Mouse (Mus musculus): Measurements from ENCODE around the gene Atg4a.

The Atg4a gene

DNA sequence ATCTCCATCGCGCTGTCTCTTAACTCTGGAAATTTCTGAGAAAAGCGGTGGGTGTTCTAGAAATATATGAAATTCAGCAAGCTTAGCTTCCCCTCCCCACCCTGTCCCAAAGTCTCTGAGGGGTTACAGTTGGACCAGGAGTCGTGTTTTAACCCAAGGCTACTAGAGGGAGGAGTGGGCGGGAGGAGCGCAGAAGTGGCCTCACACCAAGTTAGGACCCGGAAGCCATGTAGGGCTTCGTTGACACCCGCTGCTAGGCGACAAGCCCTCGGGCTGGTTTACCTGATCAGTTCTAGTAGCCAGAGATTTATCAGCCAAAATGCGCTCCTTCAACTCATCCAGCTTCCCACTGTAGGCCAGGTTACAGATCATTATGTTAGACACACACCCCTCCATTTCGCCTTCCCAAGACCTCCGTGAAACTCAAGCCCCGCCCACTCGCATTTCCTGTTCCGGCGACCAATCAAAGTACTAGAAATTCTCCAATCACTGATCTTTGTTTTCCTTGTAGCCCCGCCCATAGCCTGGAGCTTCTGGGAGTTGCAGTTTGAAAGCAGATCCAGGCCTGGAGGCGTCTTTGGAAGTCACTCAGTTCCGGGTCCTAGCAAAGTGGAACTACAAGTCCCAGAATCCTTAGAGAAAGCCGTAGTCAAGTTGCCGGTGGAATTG lies at the start of gene Atg4a, which contains the start of gene Psmd10:
Gene Atg4a, plus strand, starts transcription at position 636 of the 669 bp plus-strand sequence.
Gene Psmd10, minus strand, starts transcription at position 457 of the 669 bp plus-strand sequence.
- DNase-seq (ENCODE audit: low read depth): peak; percentile 96

DNA sequence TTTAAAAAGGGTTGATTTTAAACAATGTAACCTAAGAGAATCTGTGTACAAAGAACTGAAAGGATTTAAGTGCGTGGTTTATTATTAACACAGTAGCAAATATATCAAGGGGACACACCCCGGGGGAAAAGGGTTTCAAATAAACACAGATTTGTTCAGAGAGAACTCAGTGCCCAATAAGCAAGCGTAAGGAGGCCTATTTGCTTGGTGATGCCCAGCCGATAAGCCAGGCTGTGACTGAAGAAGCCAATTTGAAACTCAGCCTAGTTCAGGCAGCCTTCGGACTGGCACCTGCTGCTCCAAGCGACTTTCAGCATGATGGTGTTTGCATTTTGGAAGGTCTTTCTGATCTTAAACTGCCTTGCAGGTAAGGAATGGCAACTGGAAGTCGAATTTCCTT lies 49.3 kb upstream of the Atg4a start, which contains the start of gene Vsig1:
Gene Vsig1, plus strand, starts transcription at position 249 of the 400 bp plus-strand sequence.
- DNase-seq (ENCODE audit: low read depth): no peak

DNA sequence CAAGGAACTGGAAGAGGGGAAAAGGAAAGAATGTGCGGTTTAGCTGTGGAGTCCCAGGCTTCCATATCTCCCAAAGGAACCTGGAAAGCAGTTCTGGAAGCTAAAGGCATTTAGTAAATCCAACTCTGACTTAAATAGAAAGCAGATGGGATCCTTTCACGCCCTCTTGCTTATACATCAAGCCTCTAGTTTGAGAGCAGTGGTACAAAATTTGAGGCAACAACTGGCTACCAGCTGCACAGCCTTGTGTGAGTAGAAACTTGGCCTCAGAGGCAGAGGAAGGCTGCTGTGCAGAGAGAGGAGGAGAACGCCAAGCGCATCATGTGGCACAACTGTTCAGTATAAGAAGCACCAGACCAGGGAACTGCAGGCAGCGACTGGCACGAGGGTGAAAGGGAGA lies 35.4 kb upstream of the Atg4a start:
- DNase-seq (ENCODE audit: low read depth): no peak

DNA sequence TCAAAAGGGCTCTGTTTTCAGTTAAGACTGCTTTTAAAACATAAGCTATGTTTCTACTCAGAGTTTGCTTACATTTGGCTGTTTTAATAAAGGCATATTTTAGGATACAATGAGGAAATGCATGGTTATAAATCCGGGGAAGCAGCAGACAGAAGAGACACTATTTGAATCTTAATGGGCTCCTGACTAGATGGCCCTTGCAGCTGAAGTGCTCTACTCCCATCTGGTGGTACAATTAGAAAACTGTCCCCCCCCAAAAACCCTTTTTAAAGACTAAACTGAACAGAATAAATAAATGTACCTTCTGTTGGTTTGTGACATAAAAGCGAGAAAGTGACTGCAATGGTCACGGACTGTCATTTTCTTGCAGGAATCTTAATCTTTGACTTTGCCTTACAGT lies 24.6 kb upstream of the Atg4a start:
- no peak for DNase-seq (ENCODE audit: low read depth)

DNA sequence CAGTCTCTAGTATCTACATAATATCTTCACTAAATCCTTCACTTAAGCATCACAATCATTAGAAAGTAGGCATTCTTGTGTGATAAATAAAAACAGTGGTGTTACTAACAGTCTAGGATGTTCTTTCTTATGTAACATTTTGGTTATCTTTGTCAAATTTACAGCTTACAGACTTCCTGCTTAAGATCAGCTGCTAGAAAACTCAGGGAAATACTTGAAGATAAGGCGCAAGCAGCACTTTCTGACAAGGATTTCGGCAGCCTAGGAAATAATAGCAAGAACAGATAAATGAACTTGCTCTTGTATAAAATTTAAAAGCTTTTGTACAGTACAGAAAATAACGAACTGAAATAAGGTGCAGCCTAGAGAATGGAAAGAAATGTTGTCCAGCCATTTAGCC lies 23.4 kb upstream of the Atg4a start:
- DNase-seq (ENCODE audit: low read depth): no peak

DNA sequence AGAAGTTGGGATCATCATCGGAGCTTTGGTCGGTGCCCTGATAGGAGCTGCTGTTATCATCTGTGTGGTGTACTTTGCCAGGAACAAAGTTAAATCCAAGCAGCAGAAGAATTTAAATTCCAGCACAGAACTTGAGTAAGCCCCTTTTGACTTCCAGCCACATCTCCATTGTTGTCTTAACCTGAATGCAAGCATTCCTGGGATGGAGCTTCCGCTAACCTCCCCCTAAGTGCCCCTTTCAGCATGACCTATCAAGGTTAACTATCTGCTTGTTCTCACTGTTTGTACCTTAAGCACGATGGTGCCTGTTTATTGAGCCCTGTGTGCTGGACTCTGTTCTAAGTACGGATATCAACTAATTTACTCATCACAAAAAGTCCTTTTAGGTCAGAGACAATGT lies 20.4 kb upstream of the Atg4a start:
- no peak for DNase-seq (ENCODE audit: low read depth)

DNA sequence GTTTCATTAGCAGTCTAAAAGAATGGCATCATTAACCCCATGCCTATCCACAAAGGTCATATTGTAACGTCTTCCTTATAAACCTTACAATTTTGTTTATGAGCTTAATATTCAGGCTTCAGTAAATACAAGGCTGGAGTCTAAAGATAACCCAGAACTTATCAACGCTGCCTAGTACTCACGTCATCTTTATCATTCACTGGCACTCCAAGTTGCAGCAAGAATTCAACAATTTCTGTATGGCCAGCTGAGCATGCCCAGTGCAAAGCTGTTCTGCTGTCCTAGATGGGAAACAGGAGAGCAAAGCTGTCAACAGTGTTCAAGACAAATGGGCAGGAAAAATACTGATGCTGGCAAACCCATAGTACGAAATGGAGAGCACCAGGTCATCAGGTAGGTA lies 3.1 kb upstream of the Atg4a start:
- no peak for DNase-seq (ENCODE audit: low read depth)

DNA sequence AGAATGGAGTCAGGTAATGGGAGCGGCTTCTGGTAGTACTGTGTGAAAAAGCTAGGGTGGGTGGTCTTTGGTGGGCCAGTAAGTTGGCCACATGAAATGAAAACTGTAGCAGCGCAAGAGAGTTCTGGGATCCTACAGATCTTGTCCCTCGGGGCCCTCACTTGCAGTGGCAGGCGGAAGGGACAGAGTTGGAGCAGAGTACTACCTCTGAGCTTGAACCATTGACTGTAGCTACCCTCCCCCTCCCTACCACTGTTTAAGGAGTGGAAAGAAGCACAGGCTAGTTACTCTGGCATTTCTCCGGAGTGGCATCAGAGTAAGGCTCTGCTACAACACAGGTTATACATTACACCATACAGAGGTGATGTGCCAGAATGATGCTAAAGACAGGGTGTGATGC lies 252 bp downstream of the Atg4a start:
- no peak for DNase-seq (ENCODE audit: low read depth)

DNA sequence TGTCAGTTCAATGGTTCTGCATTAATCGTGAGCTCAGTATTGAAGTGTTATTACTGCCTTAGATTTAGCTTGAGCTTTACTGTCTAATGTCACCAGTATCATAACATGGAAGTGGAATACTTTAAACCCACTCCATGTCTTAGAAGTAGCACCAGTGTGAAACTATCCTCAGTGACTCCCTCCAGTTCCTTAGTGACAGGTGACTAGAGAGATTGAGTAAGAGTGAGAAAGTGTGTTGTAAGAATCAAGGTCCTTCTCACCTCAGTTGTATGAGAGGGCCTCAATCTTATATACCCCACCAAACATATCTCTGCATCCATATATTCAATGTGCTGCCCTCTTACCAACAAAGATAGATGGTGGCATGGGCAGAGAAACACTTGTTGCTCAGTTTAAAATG lies 22.2 kb downstream of the Atg4a start:
- DNase-seq (ENCODE audit: low read depth): no peak

DNA sequence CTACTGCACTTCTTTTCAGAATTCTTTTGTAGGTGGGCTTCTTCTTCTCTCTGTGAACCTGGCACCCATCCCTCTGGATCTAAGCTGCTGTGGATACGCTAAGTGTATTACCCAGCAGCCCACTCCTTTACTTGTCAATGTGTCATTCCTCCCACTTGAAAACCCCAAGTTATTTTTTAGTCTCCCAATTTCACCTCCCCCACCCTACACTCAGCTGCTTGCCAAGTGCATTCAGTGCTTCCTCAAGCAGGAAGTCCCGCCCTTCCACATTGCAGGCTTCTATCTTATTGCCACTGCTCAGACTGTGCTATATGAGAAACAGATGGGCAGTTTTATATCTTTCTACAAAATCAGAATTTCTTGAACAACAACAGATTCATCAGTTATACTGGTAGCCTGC lies 22.8 kb downstream of the Atg4a start:
- DNase-seq (ENCODE audit: low read depth): no peak

DNA sequence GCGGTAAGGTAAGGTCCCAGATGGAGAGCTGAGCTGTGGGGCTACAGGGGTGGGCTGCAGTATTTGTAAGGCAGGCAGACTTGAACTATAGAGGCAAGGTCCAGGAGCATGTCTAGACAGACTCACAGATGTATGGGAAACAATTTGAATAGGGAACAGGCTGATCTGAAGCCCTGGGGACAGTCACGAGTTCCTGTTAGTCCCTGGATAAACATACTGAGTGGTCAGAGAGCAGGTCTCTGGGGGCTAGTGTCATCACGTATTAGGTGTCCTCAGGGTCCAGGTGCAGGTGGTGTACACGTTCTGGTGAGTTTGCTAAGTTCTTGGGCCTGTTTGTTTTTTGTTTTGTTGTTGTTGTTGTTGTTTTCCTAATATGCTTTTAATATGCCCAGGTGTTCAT lies 23.5 kb downstream of the Atg4a start:
- DNase-seq (ENCODE audit: low read depth): no peak

DNA sequence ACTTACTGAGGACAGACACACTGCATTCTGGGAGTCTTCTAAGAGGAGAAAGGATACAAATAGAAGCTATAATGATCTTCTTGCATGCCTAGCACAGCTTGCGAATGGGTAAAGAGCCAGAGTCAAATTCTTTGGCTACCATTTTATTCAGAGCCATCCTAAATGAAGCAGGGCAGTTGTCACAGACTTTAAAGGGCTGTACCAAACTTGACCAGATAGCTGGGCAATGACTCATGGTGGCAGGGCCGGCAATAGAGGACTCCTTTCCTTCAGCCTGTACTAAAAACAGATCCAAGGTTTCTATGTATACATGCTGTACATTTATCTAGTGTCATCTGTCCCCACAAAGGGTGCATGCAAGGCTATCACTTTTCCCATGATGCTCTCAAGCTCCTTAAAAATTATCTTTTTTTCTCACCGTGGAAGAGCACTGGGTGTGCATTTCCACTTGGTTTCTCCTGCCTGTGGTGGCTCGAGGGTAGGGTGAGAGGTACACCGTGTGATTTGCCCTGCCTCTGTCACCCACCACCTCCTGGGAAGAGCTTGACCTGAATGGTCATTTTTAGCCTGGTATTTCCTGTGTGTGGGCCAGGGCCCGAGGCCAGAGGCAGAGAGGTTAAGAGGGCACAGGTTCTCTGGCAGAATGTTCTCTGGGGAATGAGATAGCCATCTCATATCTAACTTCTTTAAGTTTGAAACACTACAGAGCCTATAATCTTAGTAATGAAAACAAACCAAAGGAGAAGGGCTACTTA lies 26.7 kb downstream of the Atg4a start:
- no peak for DNase-seq (ENCODE audit: low read depth)

DNA sequence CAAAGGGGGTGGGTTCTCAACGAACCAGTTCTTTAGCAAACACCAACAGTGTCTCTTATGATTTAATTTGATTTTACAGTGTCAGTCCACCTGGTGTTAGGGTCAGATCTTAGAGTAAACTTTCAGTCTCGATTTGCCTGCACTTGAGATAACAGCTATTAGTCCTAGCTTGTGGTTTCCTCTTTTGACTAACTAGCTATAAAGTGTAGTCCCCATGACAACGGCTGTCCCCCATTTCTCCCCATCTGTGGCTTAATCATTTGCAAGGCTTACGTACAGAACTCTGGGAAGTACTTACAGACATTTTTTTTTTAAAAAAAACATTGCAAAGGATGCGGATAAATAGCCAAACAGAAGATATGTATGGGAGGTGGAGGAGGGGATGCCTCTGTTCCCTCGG lies 28.1 kb downstream of the Atg4a start:
- DNase-seq (ENCODE audit: low read depth): peak; percentile 11

DNA sequence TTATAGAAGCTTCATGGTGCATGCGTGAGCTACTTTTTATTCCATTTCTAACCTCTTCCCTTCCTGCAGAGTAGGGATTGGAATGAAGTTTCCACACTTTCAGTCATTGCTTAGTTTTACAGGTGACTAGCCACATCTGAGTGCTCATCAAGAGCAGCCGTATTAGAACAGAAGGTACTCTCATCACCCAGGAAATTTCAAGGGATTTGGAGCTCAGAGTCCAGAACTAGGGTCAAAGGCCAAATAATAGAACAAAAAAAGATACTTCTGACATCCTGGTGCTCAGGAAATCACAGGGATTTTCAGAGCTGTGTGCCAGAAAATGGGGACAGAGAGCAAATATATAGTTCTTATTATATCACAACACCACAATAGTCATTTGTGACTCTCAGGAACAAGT lies 28.5 kb downstream of the Atg4a start:
- DNase-seq (ENCODE audit: low read depth): no peak

DNA sequence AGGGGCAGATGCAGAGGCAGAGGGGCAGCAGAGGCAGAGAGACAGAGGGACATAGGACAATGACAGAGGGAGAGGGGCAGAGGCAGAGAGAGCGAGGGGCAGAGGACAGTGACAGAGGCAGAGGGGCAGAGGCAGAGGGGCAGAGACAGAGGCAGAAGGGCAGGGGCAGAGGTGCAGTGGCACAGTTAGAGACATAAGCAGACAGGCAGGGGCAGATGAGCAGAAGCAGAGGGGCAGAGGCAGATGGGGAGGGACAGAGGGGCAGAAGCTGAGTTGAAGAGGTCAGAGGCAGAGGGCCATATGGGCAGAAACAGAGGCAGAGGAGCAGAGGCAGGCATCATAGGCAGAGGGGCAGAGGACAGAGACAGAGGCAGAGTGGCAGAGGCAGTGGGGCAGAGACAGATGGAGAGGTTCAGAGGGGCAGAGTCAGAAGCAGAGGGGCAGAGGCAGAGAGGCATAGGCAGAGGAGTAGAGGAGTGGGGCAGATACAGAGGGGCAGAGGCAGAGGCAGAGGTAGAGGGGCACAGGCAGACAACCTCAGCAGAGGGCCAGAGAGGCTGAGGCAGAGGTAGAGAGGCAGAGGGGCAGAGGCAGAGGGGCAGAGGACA lies 40.3 kb downstream of the Atg4a start:
- no peak for DNase-seq (ENCODE audit: low read depth)

DNA sequence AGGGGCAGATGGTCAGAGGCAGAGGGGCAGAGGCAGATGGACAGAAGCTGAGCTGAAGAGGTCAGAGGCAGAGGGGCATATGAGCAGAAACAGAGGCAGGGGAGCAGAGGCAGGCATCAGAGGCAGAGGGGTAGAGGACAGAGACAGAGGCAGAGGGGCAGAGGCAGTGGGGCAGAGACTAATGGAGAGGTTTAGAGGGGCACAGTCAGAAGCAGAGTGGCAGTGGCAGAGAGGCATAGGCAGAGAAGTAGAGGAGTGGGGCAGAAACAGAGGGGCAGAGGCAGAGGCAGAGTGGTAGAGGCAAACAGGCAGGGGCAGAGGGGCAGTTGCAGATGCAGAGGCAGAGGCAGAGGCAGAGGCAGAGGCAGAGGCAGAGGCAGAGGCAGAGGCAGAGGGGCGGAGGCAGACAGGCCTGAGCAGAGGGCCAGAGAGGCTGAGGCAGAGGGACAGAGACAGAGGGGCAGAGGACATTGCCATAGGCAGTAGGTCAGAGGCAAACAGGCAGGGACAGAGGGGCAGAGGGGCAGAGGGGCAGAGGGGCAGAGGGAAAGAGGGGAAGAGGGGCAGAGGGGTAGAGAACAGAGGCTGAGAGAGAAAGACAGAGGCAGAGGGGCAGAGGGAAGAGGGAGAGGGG lies 41.3 kb downstream of the Atg4a start:
- no peak for DNase-seq (ENCODE audit: low read depth)

DNA sequence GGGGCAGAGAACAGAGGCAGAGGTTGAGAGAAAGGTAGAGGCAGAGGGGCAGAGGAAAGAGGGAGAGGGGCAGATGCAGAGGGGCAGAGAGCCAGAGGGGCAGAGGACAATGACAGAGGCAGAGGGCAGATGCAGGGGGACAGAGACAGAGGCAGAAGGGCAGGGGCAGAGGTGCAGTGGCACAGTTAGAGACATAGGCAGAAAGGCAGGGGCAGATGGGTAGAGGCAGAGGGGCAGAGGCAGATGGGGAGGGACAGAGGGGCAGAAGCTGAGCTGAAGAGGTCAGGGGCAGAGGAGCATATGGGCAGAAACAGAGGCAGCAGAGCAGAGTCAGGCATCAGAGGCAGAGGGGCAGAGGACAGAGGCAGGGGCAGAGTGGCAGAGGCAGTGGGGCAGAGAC lies 42.2 kb downstream of the Atg4a start:
- no peak for DNase-seq (ENCODE audit: low read depth)

DNA sequence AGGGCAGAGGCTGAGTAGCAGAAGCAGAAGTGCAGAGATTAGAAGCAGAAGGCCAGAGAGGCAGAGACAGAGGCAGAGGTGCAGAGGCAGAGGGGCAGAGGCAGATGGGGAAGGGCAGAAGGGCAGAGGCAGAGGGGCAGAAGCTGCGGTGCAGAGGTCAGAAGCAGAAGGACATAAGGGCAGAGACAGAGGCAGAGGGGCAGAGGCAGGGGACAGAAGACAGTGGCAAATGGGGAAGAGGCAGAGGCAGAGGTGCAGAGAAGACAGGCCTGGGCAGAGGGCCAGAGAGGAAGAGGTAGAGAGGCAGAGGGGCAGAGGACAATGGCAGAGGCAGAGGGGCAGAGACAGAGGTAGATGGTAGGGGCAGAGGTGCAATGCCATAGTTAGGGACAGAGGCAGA lies 193.0 kb downstream of the Atg4a start:
- DNase-seq (ENCODE audit: low read depth): no peak

DNA sequence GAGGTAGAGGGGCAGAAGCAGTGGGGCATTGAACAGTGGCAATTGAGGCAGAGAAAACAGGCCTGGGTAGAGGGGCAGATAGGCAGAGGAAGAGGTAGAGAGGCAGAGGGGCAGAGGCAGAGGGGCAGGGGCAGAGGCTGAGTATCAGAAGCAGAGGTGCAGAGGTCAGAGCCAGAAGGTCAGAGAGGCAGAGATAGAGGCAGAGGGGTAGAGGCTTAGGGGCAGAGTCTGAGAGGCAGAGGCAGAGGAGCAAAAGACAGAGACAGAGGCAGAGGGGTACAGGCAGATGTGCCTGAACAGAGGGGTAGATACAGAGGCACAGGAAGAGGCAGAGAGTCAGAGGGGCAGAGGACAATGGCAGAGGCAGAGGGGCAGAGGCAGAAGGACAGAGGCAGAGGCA lies 193.6 kb downstream of the Atg4a start:
- no peak for DNase-seq (ENCODE audit: low read depth)

DNA sequence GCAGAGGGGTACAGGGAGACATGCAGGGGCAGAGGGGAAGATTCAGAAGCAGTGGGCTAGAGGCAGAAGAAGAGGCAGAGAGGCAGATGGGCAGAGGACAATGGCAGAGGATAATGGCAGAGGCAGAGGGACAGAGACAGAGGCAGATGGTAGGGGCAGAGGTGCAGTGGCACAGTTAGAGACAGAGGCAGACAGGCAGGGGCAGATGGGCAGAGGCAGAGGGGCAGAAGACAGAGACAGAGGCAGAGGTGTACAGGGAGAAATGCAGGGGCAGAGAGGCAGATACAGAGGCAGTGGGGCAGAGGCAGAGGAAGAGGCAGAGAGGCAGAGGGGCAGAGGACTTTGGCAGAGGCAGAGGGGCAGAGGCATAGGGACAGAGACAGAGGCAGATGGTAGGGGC lies 194.5 kb downstream of the Atg4a start:
- no peak for DNase-seq (ENCODE audit: low read depth)

DNA sequence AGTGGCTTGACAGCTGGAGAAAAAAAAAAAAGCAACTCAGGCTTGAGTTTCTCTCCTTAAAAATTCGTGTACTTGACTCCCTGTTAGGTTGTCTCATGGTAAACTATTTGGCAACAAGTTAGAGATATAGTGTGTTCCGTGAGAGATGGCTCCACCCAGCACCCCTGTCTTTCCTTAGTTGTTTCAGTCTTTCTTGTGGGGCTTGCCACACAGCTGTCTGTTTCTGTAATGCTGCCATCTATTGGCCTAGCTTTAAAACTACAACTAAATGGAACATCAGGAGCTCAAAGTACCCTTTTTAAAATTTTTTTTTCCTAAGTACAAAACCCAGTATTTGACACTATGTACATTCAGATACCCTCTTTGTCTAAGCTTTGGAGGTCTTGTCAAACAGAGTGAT lies 200.0 kb downstream of the Atg4a start:
- DNase-seq (ENCODE audit: low read depth): peak; percentile 33

DNA sequence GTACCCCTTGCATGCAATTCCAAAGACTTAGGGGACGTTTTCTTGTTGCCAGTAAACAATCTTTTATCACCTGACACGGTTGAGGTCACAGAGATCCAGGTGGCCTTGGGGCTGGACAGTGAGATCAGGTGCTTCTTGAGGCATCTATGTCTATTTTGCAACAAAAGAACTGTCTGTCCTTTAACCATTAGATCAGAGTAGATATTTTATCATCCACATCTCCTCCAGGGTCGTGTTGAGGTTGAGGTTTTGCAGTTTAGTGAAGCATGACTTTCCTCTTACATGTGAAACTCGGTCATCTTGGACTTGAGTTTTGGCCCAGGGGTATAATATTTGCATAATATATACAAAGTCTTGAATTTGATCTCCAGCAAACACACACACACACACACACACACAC lies 200.9 kb downstream of the Atg4a start:
- no peak for DNase-seq (ENCODE audit: low read depth)

DNA sequence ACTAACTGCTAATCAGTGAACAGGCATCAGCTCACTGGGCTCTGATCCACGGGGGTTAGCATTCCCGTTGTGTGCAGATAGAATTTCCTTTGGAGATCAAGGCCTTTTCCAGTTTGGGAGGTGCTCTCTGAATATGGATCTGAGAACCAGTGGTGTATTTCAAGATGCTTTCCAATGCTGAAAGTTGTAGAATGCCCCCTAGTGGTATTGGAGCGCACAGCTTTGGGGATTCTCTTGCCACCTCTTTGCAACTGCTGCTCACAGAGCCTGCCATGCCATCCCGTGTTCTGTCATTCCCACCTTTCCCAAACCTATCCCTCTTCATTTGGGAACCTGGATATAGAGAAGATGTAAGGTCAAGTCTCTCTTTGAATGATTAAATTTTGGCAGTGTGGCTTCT lies 201.5 kb downstream of the Atg4a start:
- peak; percentile 23 for DNase-seq (ENCODE audit: low read depth)

Measured in induced T-regulatory cell, adult 2 months (primary cell).